Mouse (Mus musculus): Measurements from ENCODE around the gene Pja2. TPM values are rescaled to one million over a fixed set of nuclear protein-coding genes. Genes with fewer than 3 reads are reported as not detected.
A peak's percentile ranks its signal among the peaks of the same experiment; 100 is the strongest.

The Pja2 gene
- polyA plus RNA-seq, 1 experiment, result 160 TPM

DNA sequence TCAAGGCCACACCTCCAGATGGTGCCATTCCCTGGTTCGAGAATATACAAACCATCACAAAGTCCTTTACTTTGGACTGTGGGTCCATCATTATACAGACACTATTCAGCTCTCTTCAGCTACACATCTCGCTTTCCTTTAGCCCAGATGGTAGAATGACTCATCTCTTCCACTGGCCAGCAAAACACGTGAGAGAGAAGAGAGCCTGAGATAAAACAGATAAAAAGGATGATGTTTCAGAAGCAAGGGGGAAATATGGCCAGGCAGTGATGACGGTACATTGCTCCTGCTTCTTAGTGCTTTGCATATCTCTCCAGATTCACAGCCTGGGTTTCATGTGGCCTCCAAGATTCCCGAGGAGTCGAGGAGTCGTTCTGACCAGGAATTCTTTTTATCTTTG is 10.0 kb upstream of the Pja2 start:
- no peak for TF ChIP-seq CTCF (IDR thresholded peaks at IDR 0.05; ENCODE audit: borderline replicate concordance, insufficient read depth, low read depth, low read length)
- TF ChIP-seq POLR2A (IDR thresholded peaks at IDR 0.05; ENCODE audit: borderline replicate concordance, insufficient read depth, low read length), result no peak
- no peak for DNase-seq

DNA sequence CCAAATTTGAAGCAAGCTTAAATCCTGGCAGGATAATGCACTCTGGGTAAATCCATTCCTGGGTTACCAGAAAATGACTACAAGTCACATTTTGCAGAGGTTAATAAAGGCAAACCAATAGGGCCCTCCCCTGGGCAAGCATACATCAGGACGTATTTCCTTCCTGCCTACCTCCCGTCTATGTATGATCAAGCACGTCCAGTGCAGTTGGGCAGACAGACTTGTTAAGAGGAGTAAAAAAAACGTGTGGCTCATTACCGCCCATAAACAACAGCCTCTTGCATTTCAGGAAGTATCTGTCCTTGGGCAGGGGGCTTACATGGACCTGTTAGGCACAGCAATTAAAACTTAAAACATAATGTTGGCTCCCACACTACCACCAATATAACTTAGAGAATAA is 8.0 kb upstream of the Pja2 start:
- no peak for DNase-seq
- no peaks in the 10 kb centered on the region for H3K27me3 ChIP-seq (ENCODE audit: control insufficient read depth, insufficient read depth, low read length)
- TF ChIP-seq POLR2A (IDR thresholded peaks at IDR 0.05; ENCODE audit: borderline replicate concordance, insufficient read depth, low read length) (no peak), CTCF (IDR thresholded peaks at IDR 0.05; ENCODE audit: borderline replicate concordance, insufficient read depth, low read depth, low read length) (no peak)
- no peak overlapping the region for H3K4me3 ChIP-seq (replicated peaks; ENCODE audit: insufficient read depth, low read depth, low read length)
- H3K27ac ChIP-seq (ENCODE audit: insufficient read depth, low read length), result no peak overlapping the region
- 78% methylated on average over 5 of the region's 5 CpGs for WGBS
- H3K4me1 ChIP-seq (ENCODE audit: control insufficient read depth, insufficient read depth, low read length), result no peaks in the 10 kb centered on the region

More for the DNA sequence above, 10.0 kb upstream of the Pja2 start:
- WGBS, result 61% methylated on average over 7 of the region's 7 CpGs
- Histone ChIP-seq H3K4me3 (replicated peaks; ENCODE audit: insufficient read depth, low read depth, low read length) (no peak overlapping the region), H3K27me3 (ENCODE audit: control insufficient read depth, insufficient read depth, low read length) (no peaks in the 10 kb centered on the region), H3K27ac (ENCODE audit: insufficient read depth, low read length) (no peak overlapping the region), H3K4me1 (ENCODE audit: control insufficient read depth, insufficient read depth, low read length) (no peaks in the 10 kb centered on the region)

DNA sequence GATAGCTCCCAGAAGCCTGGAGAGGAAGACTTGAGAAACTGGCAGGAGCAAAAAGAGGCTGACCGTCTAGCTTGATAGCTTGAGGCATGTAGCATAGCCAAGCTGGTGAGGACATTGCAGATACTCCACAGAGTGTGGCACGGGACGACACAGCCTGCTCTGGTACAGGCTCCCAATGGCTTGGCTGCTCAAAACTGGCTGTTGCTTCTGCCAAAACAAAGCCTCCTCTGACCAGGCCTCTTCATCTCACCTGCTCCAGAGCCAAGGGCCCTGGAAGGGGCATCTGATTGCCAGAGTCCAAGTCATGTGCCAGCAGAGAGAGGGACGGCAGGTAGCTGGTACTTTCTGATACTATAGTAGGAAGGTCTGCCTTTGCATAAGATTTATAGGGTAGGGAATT is 5.5 kb upstream of the Pja2 start:
- 16% methylated on average over 4 of the region's 4 CpGs for WGBS
- Histone ChIP-seq H3K27ac (ENCODE audit: insufficient read depth, low read length) (no peak overlapping the region), H3K27me3 (ENCODE audit: control insufficient read depth, insufficient read depth, low read length) (no peaks in the 10 kb centered on the region), H3K4me1 (ENCODE audit: control insufficient read depth, insufficient read depth, low read length) (no peaks in the 10 kb centered on the region), H3K4me3 (replicated peaks; ENCODE audit: insufficient read depth, low read depth, low read length) (no peak overlapping the region)
- DNase-seq, result peak; percentile 42 to 77
- TF ChIP-seq CTCF (IDR thresholded peaks at IDR 0.05; ENCODE audit: borderline replicate concordance, insufficient read depth, low read depth, low read length) (no peak), POLR2A (IDR thresholded peaks at IDR 0.05; ENCODE audit: borderline replicate concordance, insufficient read depth, low read length) (no peak)

DNA sequence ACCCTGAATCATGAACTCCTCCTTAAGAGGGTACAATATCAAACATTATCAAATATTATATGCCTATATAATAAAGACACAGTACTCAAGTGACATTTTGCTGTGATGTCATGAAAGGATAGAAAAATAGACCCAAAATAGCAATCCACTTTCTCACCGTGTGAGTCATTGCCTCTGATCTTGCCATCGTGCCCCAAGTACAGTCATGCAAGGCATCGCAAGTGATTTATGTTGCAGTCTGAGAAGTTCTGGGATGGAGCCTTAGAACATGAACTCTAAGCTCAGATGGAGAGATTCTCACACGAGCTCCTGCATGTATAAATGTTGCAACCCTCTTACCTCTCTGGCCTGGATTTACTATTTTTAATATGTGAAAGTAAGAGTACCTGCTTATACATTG is 2.2 kb upstream of the Pja2 start:
- DNase-seq, result no peak
- Histone ChIP-seq H3K4me3 (replicated peaks; ENCODE audit: insufficient read depth, low read depth, low read length) (no peak overlapping the region), H3K4me1 (ENCODE audit: control insufficient read depth, insufficient read depth, low read length) (no peaks in the 10 kb centered on the region; the same call in none of the 2 replicates), H3K27ac (ENCODE audit: insufficient read depth, low read length) (no peak overlapping the region), H3K27me3 (ENCODE audit: control insufficient read depth, insufficient read depth, low read length) (no peaks in the 10 kb centered on the region)
- no peak for TF ChIP-seq POLR2A (IDR thresholded peaks at IDR 0.05; ENCODE audit: borderline replicate concordance, insufficient read depth, low read length)
- TF ChIP-seq CTCF (IDR thresholded peaks at IDR 0.05; ENCODE audit: borderline replicate concordance, insufficient read depth, low read depth, low read length), result no peak
- 87% methylated on average over 4 of the region's 4 CpGs for WGBS

DNA sequence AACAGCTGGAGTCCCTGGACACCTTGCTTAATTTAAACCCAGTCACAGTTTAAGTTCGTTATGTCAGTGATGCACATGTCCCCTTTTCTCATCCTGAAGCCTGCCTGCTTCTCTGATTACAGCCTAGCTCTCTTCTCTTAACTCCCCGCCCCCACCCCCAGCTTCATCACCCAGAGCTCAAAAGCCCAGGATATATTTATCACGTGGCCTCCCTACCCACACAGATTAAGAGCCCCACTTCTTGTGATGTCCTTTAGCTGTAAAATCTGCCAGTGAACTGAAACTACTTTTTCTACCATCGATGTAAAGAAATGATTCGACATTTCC is 1.0 kb upstream of the Pja2 start:
- Histone ChIP-seq H3K4me3 (replicated peaks; ENCODE audit: insufficient read depth, low read depth, low read length) (peak overlapping the region; percentile 71), H3K27ac (ENCODE audit: insufficient read depth, low read length) (peak overlapping the region; percentile 60; the same call in 1 of the 2 replicates), H3K27me3 (ENCODE audit: control insufficient read depth, insufficient read depth, low read length) (no peaks in the 10 kb centered on the region), H3K4me1 (ENCODE audit: control insufficient read depth, insufficient read depth, low read length) (no peaks in the 10 kb centered on the region; the same call in none of the 2 replicates)
- no peak for DNase-seq
- 26% methylated on average over 5 of the region's 5 CpGs for WGBS
- TF ChIP-seq CTCF (IDR thresholded peaks at IDR 0.05; ENCODE audit: borderline replicate concordance, insufficient read depth, low read depth, low read length) (no peak), POLR2A (IDR thresholded peaks at IDR 0.05; ENCODE audit: borderline replicate concordance, insufficient read depth, low read length) (no peak)

DNA sequence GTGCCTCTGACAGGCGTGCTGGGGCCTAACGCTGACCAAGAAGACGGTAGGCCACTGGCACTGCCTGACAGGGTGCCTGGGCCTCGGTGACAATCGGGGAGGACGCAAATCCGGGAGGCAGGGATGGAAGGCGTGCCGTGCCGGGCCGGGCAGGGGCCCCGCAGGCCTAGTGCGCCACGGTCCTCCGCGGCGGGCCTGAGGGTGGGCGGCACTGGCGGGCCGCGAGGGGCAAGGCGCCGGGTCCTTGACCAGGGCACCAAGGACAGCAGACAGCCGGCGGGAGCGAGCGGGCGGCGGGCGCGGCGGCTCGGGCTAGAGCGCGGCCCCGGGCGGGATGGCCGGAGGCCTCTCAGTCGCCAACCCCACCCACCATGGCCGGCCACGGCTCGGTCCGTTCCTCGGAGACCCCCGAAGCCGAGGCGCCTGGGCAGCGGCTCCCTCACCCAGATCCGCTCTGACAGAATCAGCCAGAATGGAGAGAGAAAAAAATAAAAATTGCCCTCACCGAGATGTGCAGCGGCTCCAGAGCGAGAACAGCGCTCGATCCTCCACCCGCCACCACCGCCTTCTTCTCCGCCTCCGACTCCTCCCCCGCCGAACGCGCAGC is 322 bp downstream of the Pja2 start:
- no peak for DNase-seq
- under 1% methylated on average over 58 of the region's 62 CpGs for WGBS
- TF ChIP-seq POLR2A (IDR thresholded peaks at IDR 0.05; ENCODE audit: borderline replicate concordance, insufficient read depth, low read length) (peak; percentile 50), CTCF (IDR thresholded peaks at IDR 0.05; ENCODE audit: borderline replicate concordance, insufficient read depth, low read depth, low read length) (no peak)
- H3K27ac ChIP-seq (ENCODE audit: insufficient read depth, low read length), result peak overlapping the region; percentile 81
- H3K4me3 ChIP-seq (replicated peaks; ENCODE audit: insufficient read depth, low read depth, low read length), result peak overlapping the region; percentile 66
- H3K27me3 ChIP-seq (ENCODE audit: control insufficient read depth, insufficient read depth, low read length), result no peaks in the 10 kb centered on the region
- H3K4me1 ChIP-seq (ENCODE audit: control insufficient read depth, insufficient read depth, low read length), result peaks cover 3% of the 10 kb centered on the region

DNA sequence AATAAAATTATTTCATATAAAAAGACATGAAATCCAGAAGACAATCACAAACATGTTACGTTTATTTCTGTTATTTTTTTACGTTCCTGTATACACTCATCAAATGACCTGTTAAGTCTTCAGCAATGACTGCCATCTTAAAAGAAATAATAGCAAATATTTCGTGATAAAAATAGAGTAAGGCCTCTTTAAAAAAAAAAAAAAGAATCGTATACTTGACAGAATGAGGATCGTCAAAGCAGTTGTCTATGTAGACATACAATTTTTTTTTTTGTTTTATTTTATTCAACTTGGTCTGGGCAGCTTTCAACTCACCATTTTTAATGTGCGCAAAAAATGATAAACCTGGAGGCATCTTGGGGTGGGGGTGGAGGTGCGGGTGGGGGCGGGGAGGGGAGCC is 831 bp downstream of the Pja2 start:
- DNase-seq, result no peak
- Histone ChIP-seq H3K27ac (ENCODE audit: insufficient read depth, low read length) (peak overlapping the region; percentile 81; the same call in 1 of the 2 replicates), H3K4me1 (ENCODE audit: control insufficient read depth, insufficient read depth, low read length) (peaks cover 3% of the 10 kb centered on the region), H3K4me3 (replicated peaks; ENCODE audit: insufficient read depth, low read depth, low read length) (peak overlapping the region; percentile 66), H3K27me3 (ENCODE audit: control insufficient read depth, insufficient read depth, low read length) (no peaks in the 10 kb centered on the region)
- no peak for TF ChIP-seq POLR2A (IDR thresholded peaks at IDR 0.05; ENCODE audit: borderline replicate concordance, insufficient read depth, low read length)
- TF ChIP-seq CTCF (IDR thresholded peaks at IDR 0.05; ENCODE audit: borderline replicate concordance, insufficient read depth, low read depth, low read length), result no peak
- WGBS, result 10% methylated on average over 8 of the region's 8 CpGs

DNA sequence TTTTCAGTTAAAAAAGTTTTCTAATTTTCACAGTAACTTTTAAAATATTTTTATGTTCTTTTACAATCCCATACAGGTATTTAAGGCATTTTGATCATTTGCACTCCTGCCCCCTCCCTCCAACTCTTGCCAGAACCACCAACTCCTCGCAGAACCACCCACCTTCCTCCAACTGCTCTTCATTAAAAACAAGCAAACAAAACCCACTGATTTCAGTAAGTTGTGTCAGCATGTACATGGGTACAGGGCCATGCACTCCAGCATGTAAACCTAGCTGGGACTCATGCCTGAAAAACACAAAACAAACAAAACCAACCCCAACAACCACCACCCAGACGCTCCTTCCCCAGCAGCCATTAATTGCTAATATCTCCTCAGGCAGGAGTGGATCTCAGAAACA is 7.2 kb downstream of the Pja2 start:
- WGBS, result 63% methylated on average over 2 of the region's 2 CpGs
- TF ChIP-seq CTCF (IDR thresholded peaks at IDR 0.05; ENCODE audit: borderline replicate concordance, insufficient read depth, low read depth, low read length), result no peak
- TF ChIP-seq POLR2A (IDR thresholded peaks at IDR 0.05; ENCODE audit: borderline replicate concordance, insufficient read depth, low read length), result no peak
- no peak overlapping the region for H3K27ac ChIP-seq (ENCODE audit: insufficient read depth, low read length)
- DNase-seq, result no peak
- peaks cover 3% of the 10 kb centered on the region; the same call in 1 of the 2 replicates for H3K4me1 ChIP-seq (ENCODE audit: control insufficient read depth, insufficient read depth, low read length)
- no peaks in the 10 kb centered on the region for H3K27me3 ChIP-seq (ENCODE audit: control insufficient read depth, insufficient read depth, low read length)
- no peak overlapping the region for H3K4me3 ChIP-seq (replicated peaks; ENCODE audit: insufficient read depth, low read depth, low read length)
